Mouse (Mus musculus): ENCODE data around the gene Smim13. TPM values are rescaled to one million over a fixed set of nuclear protein-coding genes. Genes with fewer than 3 reads are reported as not detected.
"Not testable (repeated sequence)": the region's sequence is repeated elsewhere in the genome, so short reads cannot be mapped to it uniquely, and the experiment has no call there.

Gene Smim13
- polyA plus RNA-seq, 1 experiment = 76.2 TPM

GRCm38 (mm10) chr13:41241557-41241956 is 8.1 kb upstream of the Smim13 start:
- 63% methylated on average over 2 of the region's 2 CpGs for WGBS
- TF ChIP-seq POLR2A (IDR thresholded peaks at IDR 0.05; ENCODE audit: borderline replicate concordance, insufficient read depth, low read length) (no peak), CTCF (IDR thresholded peaks at IDR 0.05; ENCODE audit: borderline replicate concordance, insufficient read depth, low read depth, low read length) (no peak)

GRCm38 (mm10) chr13:41244306-41244830 is 5.3 kb upstream of the Smim13 start:
- no peaks in the 10 kb centered on the region for H3K27me3 ChIP-seq (ENCODE audit: control insufficient read depth, insufficient read depth, low read length)
- no peak for DNase-seq
- TF ChIP-seq POLR2A (IDR thresholded peaks at IDR 0.05; ENCODE audit: borderline replicate concordance, insufficient read depth, low read length) (no peak), CTCF (IDR thresholded peaks at IDR 0.05; ENCODE audit: borderline replicate concordance, insufficient read depth, low read depth, low read length) (no peak)
- WGBS = 65% methylated on average over 6 of the region's 6 CpGs
- no peak overlapping the region for H3K27ac ChIP-seq (ENCODE audit: insufficient read depth, low read length)
- H3K4me3 ChIP-seq (replicated peaks; ENCODE audit: insufficient read depth, low read depth, low read length) = no peak overlapping the region
- H3K4me1 ChIP-seq (ENCODE audit: control insufficient read depth, insufficient read depth, low read length) = no peaks in the 10 kb centered on the region

More at GRCm38 (mm10) chr13:41241557-41241956, 8.1 kb upstream of the Smim13 start:
- Histone ChIP-seq H3K4me3 (replicated peaks; ENCODE audit: insufficient read depth, low read depth, low read length) (no peak overlapping the region), H3K4me1 (ENCODE audit: control insufficient read depth, insufficient read depth, low read length) (no peaks in the 10 kb centered on the region), H3K27ac (ENCODE audit: insufficient read depth, low read length) (no peak overlapping the region), H3K27me3 (ENCODE audit: control insufficient read depth, insufficient read depth, low read length) (no peaks in the 10 kb centered on the region)
- DNase-seq = no peak

DNA sequence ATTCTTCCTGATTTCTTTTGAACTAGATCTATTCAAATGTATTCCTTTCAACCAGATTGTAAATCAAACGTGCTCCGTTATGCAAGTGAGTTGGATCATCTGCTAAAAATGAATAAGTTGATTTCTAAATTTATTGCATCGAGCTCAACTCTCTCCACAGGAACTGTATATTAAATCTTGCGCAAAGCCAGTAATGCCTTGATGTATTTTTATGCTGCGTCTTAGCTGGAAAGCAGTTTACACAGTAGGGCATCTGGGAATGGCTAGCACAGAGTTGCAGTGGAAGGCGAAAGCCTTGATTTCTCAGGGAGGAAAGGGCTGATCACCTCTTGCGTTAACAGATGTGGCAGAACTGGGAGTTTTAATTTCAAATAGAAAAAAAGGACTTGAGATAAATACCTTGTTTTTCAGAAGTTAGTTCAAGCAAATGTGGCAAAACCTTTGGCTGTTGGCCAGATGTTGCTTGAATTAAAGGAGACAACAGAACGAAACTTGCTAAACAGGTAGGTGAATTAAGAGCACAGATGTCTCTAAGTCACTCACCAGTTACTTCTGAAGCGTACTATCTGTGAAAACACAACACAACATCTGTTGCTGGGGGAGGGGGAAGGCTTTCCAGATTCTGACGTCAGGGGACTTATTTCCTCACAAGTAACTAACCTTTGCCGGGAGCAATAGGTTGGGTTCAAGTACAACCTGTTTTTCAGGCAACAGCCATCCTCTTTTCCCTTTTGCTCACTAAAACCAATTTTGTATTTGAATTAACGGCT is 708 bp upstream of the Smim13 start:
- Histone ChIP-seq H3K27me3 (ENCODE audit: control insufficient read depth, insufficient read depth, low read length) (no peaks in the 10 kb centered on the region), H3K4me3 (replicated peaks; ENCODE audit: insufficient read depth, low read depth, low read length) (peak overlapping the region; percentile 66), H3K4me1 (ENCODE audit: control insufficient read depth, insufficient read depth, low read length) (peaks cover 5% of the 10 kb centered on the region; the same call in 1 of the 2 replicates), H3K27ac (ENCODE audit: insufficient read depth, low read length) (peak overlapping the region; percentile 3; the same call in 1 of the 2 replicates)
- WGBS = 44% methylated on average over 12 of the region's 12 CpGs
- TF ChIP-seq POLR2A (IDR thresholded peaks at IDR 0.05; ENCODE audit: borderline replicate concordance, insufficient read depth, low read length) (no peak), CTCF (IDR thresholded peaks at IDR 0.05; ENCODE audit: borderline replicate concordance, insufficient read depth, low read depth, low read length) (no peak)
- no peak for DNase-seq

- 1% methylated on average over 27 of the region's 27 CpGs for WGBS
- TF ChIP-seq CTCF (IDR thresholded peaks at IDR 0.05; ENCODE audit: borderline replicate concordance, insufficient read depth, low read depth, low read length) = no peak
- no peak for TF ChIP-seq POLR2A (IDR thresholded peaks at IDR 0.05; ENCODE audit: borderline replicate concordance, insufficient read depth, low read length)
- H3K27ac ChIP-seq (ENCODE audit: insufficient read depth, low read length) = no peak overlapping the region
- peak overlapping the region; percentile 66 for H3K4me3 ChIP-seq (replicated peaks; ENCODE audit: insufficient read depth, low read depth, low read length)
- H3K4me1 ChIP-seq (ENCODE audit: control insufficient read depth, insufficient read depth, low read length) = peaks cover 5% of the 10 kb centered on the region; the same call in 1 of the 2 replicates
- H3K27me3 ChIP-seq (ENCODE audit: control insufficient read depth, insufficient read depth, low read length) = no peaks in the 10 kb centered on the region
- peak in 1 of 2 experiments; percentile 55 for DNase-seq
These were observed 806 bp downstream of the Smim13 start for GRCm38 (mm10) chr13:41250318-41250981.

DNA sequence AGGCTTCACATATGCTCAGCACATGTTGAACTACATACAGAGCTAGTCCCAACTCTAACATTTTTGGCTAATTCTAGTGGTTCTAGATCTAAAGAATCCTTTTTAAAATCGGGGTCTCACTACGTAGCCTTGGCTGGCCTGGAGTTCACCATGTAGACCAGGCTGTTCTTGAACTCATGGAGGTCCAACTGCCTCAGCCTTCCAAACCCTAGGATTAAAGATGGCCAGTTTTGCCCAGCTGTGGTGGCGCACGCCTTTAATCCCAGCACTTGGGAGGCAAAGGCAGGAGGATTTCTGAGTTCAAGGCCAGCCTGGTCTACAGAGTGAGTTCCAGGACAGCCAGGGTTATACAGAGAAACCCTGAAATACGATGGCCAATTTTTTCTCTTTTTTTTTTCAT is 1.6 kb downstream of the Smim13 start:
- WGBS = 93% methylated on average over 5 of the region's 5 CpGs
- not testable (repeated sequence) for H3K27ac ChIP-seq (ENCODE audit: insufficient read depth, low read length); H3K4me3 ChIP-seq (replicated peaks; ENCODE audit: insufficient read depth, low read depth, low read length); DNase-seq; H3K27me3 ChIP-seq (ENCODE audit: control insufficient read depth, insufficient read depth, low read length); H3K4me1 ChIP-seq (ENCODE audit: control insufficient read depth, insufficient read depth, low read length)

DNA sequence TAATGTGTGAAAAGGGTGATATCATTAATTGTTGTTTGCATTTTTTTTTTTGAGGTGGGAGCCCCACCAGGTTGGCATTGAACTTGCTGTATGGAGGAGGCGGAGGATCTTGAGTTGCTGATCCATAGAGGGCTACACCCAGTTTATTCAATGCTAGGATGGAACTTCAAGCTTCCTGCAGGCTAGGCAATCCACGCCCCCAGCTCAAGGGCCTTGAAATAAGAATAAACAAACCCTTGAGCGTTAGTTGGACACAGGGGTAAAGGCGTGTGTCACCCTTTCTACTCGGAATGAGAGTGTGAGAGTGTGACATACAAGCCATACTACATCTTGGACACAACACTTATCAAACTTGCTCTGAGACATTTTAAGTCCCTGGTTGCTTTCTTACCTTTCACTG is 2.0 kb downstream of the Smim13 start:
- TF ChIP-seq CTCF (IDR thresholded peaks at IDR 0.05; ENCODE audit: borderline replicate concordance, insufficient read depth, low read depth, low read length) = no peak
- no peak for TF ChIP-seq POLR2A (IDR thresholded peaks at IDR 0.05; ENCODE audit: borderline replicate concordance, insufficient read depth, low read length)
- 83% methylated on average over 5 of the region's 5 CpGs for WGBS
- peaks cover 5% of the 10 kb centered on the region; the same call in 1 of the 2 replicates for H3K4me1 ChIP-seq (ENCODE audit: control insufficient read depth, insufficient read depth, low read length)
- no peak overlapping the region for H3K4me3 ChIP-seq (replicated peaks; ENCODE audit: insufficient read depth, low read depth, low read length)
- no peak for DNase-seq
- no peak overlapping the region for H3K27ac ChIP-seq (ENCODE audit: insufficient read depth, low read length)
- no peaks in the 10 kb centered on the region for H3K27me3 ChIP-seq (ENCODE audit: control insufficient read depth, insufficient read depth, low read length)

GRCm38 (mm10) chr13:41252141-41252540 is 2.5 kb downstream of the Smim13 start:
- H3K4me3 ChIP-seq (replicated peaks; ENCODE audit: insufficient read depth, low read depth, low read length) = no peak overlapping the region
- no peak overlapping the region for H3K27ac ChIP-seq (ENCODE audit: insufficient read depth, low read length)
- no peak for TF ChIP-seq POLR2A (IDR thresholded peaks at IDR 0.05; ENCODE audit: borderline replicate concordance, insufficient read depth, low read length)
- TF ChIP-seq CTCF (IDR thresholded peaks at IDR 0.05; ENCODE audit: borderline replicate concordance, insufficient read depth, low read depth, low read length) = no peak
- no peaks in the 10 kb centered on the region for H3K27me3 ChIP-seq (ENCODE audit: control insufficient read depth, insufficient read depth, low read length)
- 91% methylated on average over 6 of the region's 6 CpGs for WGBS
- DNase-seq = no peak
- peaks cover 5% of the 10 kb centered on the region; the same call in 1 of the 2 replicates for H3K4me1 ChIP-seq (ENCODE audit: control insufficient read depth, insufficient read depth, low read length)

- Histone ChIP-seq H3K27me3 (ENCODE audit: control insufficient read depth, insufficient read depth, low read length) (no peaks in the 10 kb centered on the region), H3K4me3 (replicated peaks; ENCODE audit: insufficient read depth, low read depth, low read length) (no peak overlapping the region), H3K4me1 (ENCODE audit: control insufficient read depth, insufficient read depth, low read length) (peaks cover 8% of the 10 kb centered on the region), H3K27ac (ENCODE audit: insufficient read depth, low read length) (no peak overlapping the region)
- WGBS = 85% methylated on average over 7 of the region's 7 CpGs
- TF ChIP-seq CTCF (IDR thresholded peaks at IDR 0.05; ENCODE audit: borderline replicate concordance, insufficient read depth, low read depth, low read length) = no peak
- TF ChIP-seq POLR2A (IDR thresholded peaks at IDR 0.05; ENCODE audit: borderline replicate concordance, insufficient read depth, low read length) = no peak
- no peak for DNase-seq
These were observed 3.1 kb downstream of the Smim13 start for GRCm38 (mm10) chr13:41252736-41253135.

All from cerebellum, adult 2 months (tissue).